Mouse (Mus musculus) MEL (cell line): ENCODE results near the gene Clpb. TPM values are rescaled to one million over a fixed set of nuclear protein-coding genes. Genes with fewer than 3 reads are reported as not detected.

ENCODE experiments used
- DNase-seq: peaks from one replicate; pipeline ENCODE4 v3.0.0; 2011; ENCODE audit warnings: low read depth, low spot score
- H3K27ac ChIP-seq: 2 replicates; pipeline ENCODE4 v1.5.1; 2012; ENCODE audit warnings: low read depth, mild to moderate bottlenecking, control low read depth, low read length, moderate library complexity; ENCODE audit not compliant: control insufficient read depth
- H3K27me3 ChIP-seq, 2 experiments: fragments of 150-350 bp in 1 of 2; sonication (generic) in 1 of 2; 2 replicates each; pipeline ENCODE4 v1.6.1; 2012; ENCODE audit warnings: low read length in 2 of 2, mild to moderate bottlenecking in 2 of 2, improper control_type of control experiment in 1 of 2, moderate library complexity in 1 of 2; ENCODE audit not compliant: insufficient read depth in 2 of 2, control insufficient read depth in 1 of 2
- H3K36me3 ChIP-seq, 2 experiments: 2 replicates each; pipeline ENCODE4 v1.6.1; 2012 to 2014; ENCODE audit warnings: low read length in 2 of 2, improper control_type of control experiment in 1 of 2, inconsistent platforms in 1 of 2, mild to moderate bottlenecking in 1 of 2; ENCODE audit not compliant: insufficient read depth in 2 of 2, control insufficient read depth in 1 of 2
- H3K4me1 ChIP-seq, 2 experiments: fragments of 150-350 bp in 1 of 2; sonication (generic) in 1 of 2; 2 replicates each; pipeline ENCODE4 v1.6.1; 2012; ENCODE audit warnings: low read length in 2 of 2, improper control_type of control experiment in 1 of 2, mild to moderate bottlenecking in 1 of 2; ENCODE audit not compliant: insufficient read depth in 2 of 2, control insufficient read depth in 1 of 2
- H3K4me3 ChIP-seq, 2 experiments: fragments of 150-350 bp in 1 of 2; sonication (generic) in 1 of 2; 2 replicates each; pipeline ENCODE4 v1.5.1; 2012; ENCODE audit warnings: low read depth in 2 of 2, low read length in 2 of 2, mild to moderate bottlenecking in 2 of 2, moderate library complexity in 2 of 2, control low read depth in 1 of 2, improper control_type of control experiment in 1 of 2; ENCODE audit not compliant: control insufficient read depth in 1 of 2, insufficient read depth in 1 of 2
- H3K79me2 ChIP-seq: 2 replicates; pipeline ENCODE4 v1.6.1; 2012; ENCODE audit warnings: mild to moderate bottlenecking, low read length, moderate library complexity; ENCODE audit not compliant: control insufficient read depth, poor library complexity, insufficient read depth
- H3K9ac ChIP-seq: 2 replicates; pipeline ENCODE4 v1.6.1; 2012; ENCODE audit warnings: low read depth, mild to moderate bottlenecking, control low read depth, low read length, moderate library complexity; ENCODE audit not compliant: control insufficient read depth, poor library complexity, severe bottlenecking
- H3K9me3 ChIP-seq: fragments of 150-350 bp; sonication (generic); replicated peaks from 2 replicates; pipeline ENCODE4 v1.6.1; 2012; ENCODE audit warnings: mild to moderate bottlenecking, low read length, improper control_type of control experiment, moderate library complexity; ENCODE audit not compliant: insufficient read depth
- CHD1 ChIP-seq: IDR thresholded peaks from 2 replicates; pipeline ENCODE4 v1.6.1; 2012; ENCODE audit warnings: low read depth, mild to moderate bottlenecking, inconsistent platforms, low read length, improper control_type of control experiment
- CHD2 ChIP-seq: IDR thresholded peaks from 2 replicates; pipeline ENCODE4 v1.6.1; 2011; ENCODE audit warnings: low read length, improper control_type of control experiment
- CTCF ChIP-seq, 3 experiments: IDR thresholded peaks in 2 of 3; conservative IDR thresholded peaks in 1 of 3; 2 replicates each; pipeline ENCODE4 v1.5.1; 2011 to 2012; ENCODE audit warnings: low read length in 3 of 3, low read depth in 2 of 3, mild to moderate bottlenecking in 2 of 3, improper control_type of control experiment in 1 of 3, inconsistent platforms in 1 of 3, mixed read lengths in 1 of 3, moderate library complexity in 1 of 3; ENCODE audit not compliant: control insufficient read depth in 1 of 3, insufficient read depth in 1 of 3, poor library complexity in 1 of 3, severe bottlenecking in 1 of 3
- ELF1 ChIP-seq: IDR thresholded peaks from 2 replicates; pipeline ENCODE4 v1.6.1; 2014; ENCODE audit warnings: low read depth, mild to moderate bottlenecking, inconsistent platforms, low read length, improper control_type of control experiment, moderate library complexity
- GABPA ChIP-seq: IDR thresholded peaks from 2 replicates; pipeline ENCODE4 v1.6.1; 2012; ENCODE audit warnings: low read depth, mild to moderate bottlenecking, inconsistent platforms, low read length, improper control_type of control experiment, moderate library complexity
- JUND ChIP-seq: IDR thresholded peaks from 2 replicates; pipeline ENCODE4 v1.6.1; 2011; ENCODE audit warnings: low read depth, mild to moderate bottlenecking, improper control_type of control experiment, low read length
- MAX ChIP-seq: IDR thresholded peaks from 2 replicates; pipeline ENCODE4 v1.6.1; 2011; ENCODE audit warnings: low read length, improper control_type of control experiment
- MAZ ChIP-seq: IDR thresholded peaks from 2 replicates; pipeline ENCODE4 v1.6.1; 2012; ENCODE audit warnings: low read depth, mild to moderate bottlenecking, inconsistent platforms, low read length, improper control_type of control experiment
- MEF2A ChIP-seq: IDR thresholded peaks from 2 replicates; pipeline ENCODE4 v1.6.1; 2014; ENCODE audit warnings: low read depth, mild to moderate bottlenecking, inconsistent platforms, low read length, improper control_type of control experiment; ENCODE audit not compliant: poor library complexity, insufficient replicate concordance, severe bottlenecking; ENCODE audit errors: extremely low read depth
- MXI1 ChIP-seq: IDR thresholded peaks from 2 replicates; pipeline ENCODE4 v1.6.1; 2011; ENCODE audit warnings: mild to moderate bottlenecking, low read depth, low read length, improper control_type of control experiment
- MYB ChIP-seq: IDR thresholded peaks from 2 replicates; pipeline ENCODE4 v1.6.1; 2011; ENCODE audit warnings: mild to moderate bottlenecking, low read depth, low read length, improper control_type of control experiment
- MYC ChIP-seq: IDR thresholded peaks from 2 replicates; pipeline ENCODE4 v1.6.1; 2011; ENCODE audit warnings: low read depth, mild to moderate bottlenecking, low read length, improper control_type of control experiment, moderate library complexity
- NELFE ChIP-seq: IDR thresholded peaks from 2 replicates; pipeline ENCODE4 v1.6.1; 2011; ENCODE audit warnings: low read depth, low read length, improper control_type of control experiment
- NRF1 ChIP-seq: IDR thresholded peaks from 2 replicates; pipeline ENCODE4 v1.6.1; 2014; ENCODE audit warnings: low read depth, mild to moderate bottlenecking, inconsistent platforms, low read length, improper control_type of control experiment, moderate library complexity; ENCODE audit not compliant: poor library complexity, insufficient read depth, severe bottlenecking
- POLR2A ChIP-seq, 2 experiments: IDR thresholded peaks; 2 replicates each; pipeline ENCODE4 v1.6.1; 2011 to 2012; ENCODE audit warnings: low read length in 2 of 2, mild to moderate bottlenecking in 2 of 2, control low read depth in 1 of 2, improper control_type of control experiment in 1 of 2, low read depth in 1 of 2, moderate library complexity in 1 of 2; ENCODE audit not compliant: control insufficient read depth in 1 of 2, insufficient read depth in 1 of 2, poor library complexity in 1 of 2
- POLR2AphosphoS2 ChIP-seq: IDR thresholded peaks from 2 replicates; pipeline ENCODE4 v1.6.1; 2011; ENCODE audit warnings: low read length, improper control_type of control experiment
- POLR2AphosphoS5 ChIP-seq: IDR thresholded peaks from 2 replicates; pipeline ENCODE4 v1.6.1; 2012; ENCODE audit warnings: low read depth, borderline replicate concordance, mild to moderate bottlenecking, inconsistent platforms, low read length, moderate library complexity, mixed read lengths
- RAD21 ChIP-seq: IDR thresholded peaks from 2 replicates; pipeline ENCODE4 v1.6.1; 2011; ENCODE audit warnings: mild to moderate bottlenecking, low read depth, low read length, improper control_type of control experiment
- SIN3A ChIP-seq: IDR thresholded peaks from 2 replicates; pipeline ENCODE4 v1.6.1; 2012; ENCODE audit warnings: low read length, improper control_type of control experiment, inconsistent platforms
- TAL1 ChIP-seq: IDR thresholded peaks from 2 replicates; pipeline ENCODE4 v1.6.1; 2012; ENCODE audit warnings: mild to moderate bottlenecking, inconsistent platforms, low read length, moderate library complexity, mixed read lengths
- TBP ChIP-seq: IDR thresholded peaks from 2 replicates; pipeline ENCODE4 v1.8.0; 2011; ENCODE audit warnings: low read depth, low read length, improper control_type of control experiment
- TCF12 ChIP-seq: IDR thresholded peaks from 2 replicates; pipeline ENCODE4 v1.6.1; 2014; ENCODE audit warnings: low read depth, mild to moderate bottlenecking, inconsistent platforms, low read length, improper control_type of control experiment, moderate library complexity
- USF2 ChIP-seq, 2 experiments: IDR thresholded peaks; 2 replicates each; pipeline ENCODE4 v1.6.1; 2011 to 2012; ENCODE audit warnings: improper control_type of control experiment in 2 of 2, low read length in 2 of 2, borderline replicate concordance in 1 of 2, inconsistent platforms in 1 of 2, low read depth in 1 of 2, mild to moderate bottlenecking in 1 of 2; ENCODE audit not compliant: insufficient read depth in 1 of 2
- ZKSCAN1 ChIP-seq: IDR thresholded peaks from 2 replicates; pipeline ENCODE4 v1.6.1; 2012; ENCODE audit warnings: low read depth, mild to moderate bottlenecking, inconsistent platforms, low read length, improper control_type of control experiment, moderate library complexity
- ZMIZ1 ChIP-seq: IDR thresholded peaks from 2 replicates; pipeline ENCODE4 v1.6.1; 2012; ENCODE audit warnings: low read depth, mild to moderate bottlenecking, inconsistent platforms, low read length, improper control_type of control experiment, moderate library complexity
- ZNF384 ChIP-seq: IDR thresholded peaks from 2 replicates; pipeline ENCODE4 v1.6.1; 2012; ENCODE audit warnings: low read depth, mild to moderate bottlenecking, inconsistent platforms, low read length, improper control_type of control experiment
- polyA plus RNA-seq, 2 experiments: library from polyadenylated mRNA; stranded (reverse) in 1 of 2; unstranded in 1 of 2; fragments of >175 nt in 1 of 2; fragments of >200 nt in 1 of 2; gene quantifications; 2 replicates each; pipeline versions ENCODE4 v1.2.1 to v1.2.4; 2012; ENCODE audit warnings: low replicate concordance in 2 of 2, low read depth in 1 of 2; ENCODE audit not compliant: insufficient read length in 2 of 2, insufficient read depth in 1 of 2, missing spikeins in 1 of 2
- total RNA-seq: library from RNA; depleted of rRNA; stranded (reverse); fragments of 300-350 nt; gene quantifications from 2 replicates; pipeline ENCODE4 v1.2.3, GENCODE M21; 2012

Gene Clpb
- total and polyA plus RNA-seq, 3 experiments = 59.0 to 71.5 TPM; not detected in 1

- DNase-seq = no peak
- Histone ChIP-seq H3K4me1 (no peaks in the 10 kb centered on the region), H3K79me2 (no peaks in the 10 kb centered on the region), H3K27ac (no peak overlapping the region), H3K27me3 (no peaks in the 10 kb centered on the region), H3K9me3 (no peaks in the 10 kb centered on the region), H3K4me3 (no peak overlapping the region), H3K36me3 (peaks cover 0 to 1% of the 10 kb centered on the region in 2 experiments; a peak in 2 of 4 replicates)
- no peak for TF ChIP-seq ELF1
- no peak for TF ChIP-seq TBP
- TF ChIP-seq MXI1 = no peak
- no peak for TF ChIP-seq ZKSCAN1
- no peak for TF ChIP-seq SIN3A
- TF ChIP-seq POLR2AphosphoS2 = no peak
- no peak for TF ChIP-seq MYC
- no peak for TF ChIP-seq ZMIZ1
- no peak for TF ChIP-seq ZNF384
- TF ChIP-seq NRF1 = no peak
- TF ChIP-seq POLR2AphosphoS5 = no peak
- no peak for TF ChIP-seq POLR2A (IDR thresholded peaks at IDR 0.05; ENCODE audit: control insufficient read depth in 1 of 2, insufficient read depth in 1 of 2, low read depth in 1 of 2, low read length in 2 of 2, poor library complexity in 1 of 2)
- TF ChIP-seq GABPA = no peak
- no peak for TF ChIP-seq CHD1
- no peak for TF ChIP-seq MAZ
- TF ChIP-seq TAL1 = no peak
- TF ChIP-seq CHD2 = no peak
- TF ChIP-seq MAX = no peak
- TF ChIP-seq JUND = no peak
- no peak for TF ChIP-seq CTCF (IDR thresholded peaks at IDR 0.05 in 2 of 3, conservative IDR thresholded peaks at IDR 0.05 in 1 of 3; ENCODE audit: control insufficient read depth in 1 of 3, insufficient read depth in 1 of 3, low read depth in 2 of 3, low read length in 3 of 3, poor library complexity in 1 of 3, severe bottlenecking in 1 of 3)
- TF ChIP-seq, all 39 proteins: peak for 0
- no peak overlapping the region for H3K9ac ChIP-seq
Measured at GRCm38 (mm10) chr7:101755301-101755700, 91.9 kb downstream of the Clpb start.

GRCm38 (mm10) chr7:101761899-101762780 lies 98.7 kb downstream of the Clpb start:
- H3K4me3 ChIP-seq = no peak overlapping the region
- H3K9ac ChIP-seq = no peak overlapping the region
- H3K79me2 ChIP-seq = no peaks in the 10 kb centered on the region
- no peaks in the 10 kb centered on the region for H3K4me1 ChIP-seq
- no peaks in the 10 kb centered on the region for H3K9me3 ChIP-seq
- no peak overlapping the region for H3K27ac ChIP-seq
- no peaks in the 10 kb centered on the region; a peak in 1 of 4 replicates for H3K36me3 ChIP-seq
- no peak for TF ChIP-seq JUND
- no peak for TF ChIP-seq RAD21
- TF ChIP-seq MEF2A = no peak
- no peak for TF ChIP-seq MYB
- no peak for TF ChIP-seq USF2 (IDR thresholded peaks at IDR 0.05; ENCODE audit: borderline replicate concordance in 1 of 2, insufficient read depth in 1 of 2, low read depth in 1 of 2, low read length in 2 of 2)
- no peak for TF ChIP-seq TCF12
- no peak for TF ChIP-seq NELFE
- TF ChIP-seq POLR2A (IDR thresholded peaks at IDR 0.05; ENCODE audit: control insufficient read depth in 1 of 2, insufficient read depth in 1 of 2, low read depth in 1 of 2, low read length in 2 of 2, poor library complexity in 1 of 2) = no peak
- no peak for TF ChIP-seq GABPA
- TF ChIP-seq ZKSCAN1 = no peak
- TF ChIP-seq TBP = no peak
- no peak for TF ChIP-seq MXI1
- TF ChIP-seq MYC = no peak
- no peak for TF ChIP-seq SIN3A
- H3K27me3 ChIP-seq = no peaks in the 10 kb centered on the region
- DNase-seq = no peak
